ENCODE assay signal across 20 mouse cellular contexts in the genomic region with DNA sequence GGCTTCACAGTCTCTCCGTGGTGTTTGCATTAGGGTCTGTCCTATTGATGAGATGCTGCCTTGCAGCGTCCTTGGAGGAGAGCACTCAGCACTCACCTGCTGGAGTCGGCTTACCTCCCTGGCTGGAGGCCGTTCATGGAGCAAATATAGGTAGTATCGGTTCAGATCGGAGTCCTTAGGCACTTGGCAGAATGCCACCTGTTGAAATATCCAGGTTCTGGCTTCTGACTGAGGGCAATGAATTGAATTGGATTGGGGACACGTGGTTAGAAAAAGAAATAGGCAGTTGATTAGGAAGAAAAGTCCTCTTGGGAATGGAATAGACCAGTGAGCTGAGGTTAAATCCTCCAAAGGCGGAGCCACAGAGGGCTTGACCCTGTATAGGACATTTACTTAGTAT.
"Had no signal": no experiment of that assay in that cellular context is flagged by ENCODE, and none has a peak within 500 bp of the region (broad histone marks: within the 10 kb centered on the region; RNA-seq: fewer than 3 reads in every experiment).

No protein-coding gene starts in this region.

- DNase-seq: kidney, adult 2 months; kidney, postnatal 25 days; layer of hippocampus, adult 9-11 months; lung, adult 18-20 months; lung, postnatal 10 days; lung, postnatal 36 days; retina, postnatal 1 day; right cerebral cortex, postnatal 25 days; thymus, adult 2 months; thymus, postnatal 14 days; thymus, postnatal 4 days had no signal

- H3K36me3 ChIP-seq: lung, embryonic 15.5 days; midbrain, embryonic 12.5 days; midbrain, embryonic 15.5 days; neural tube, embryonic 13.5 days had no signal

- H3K4me2 ChIP-seq: limb, embryonic 15.5 days; lung, embryonic 15.5 days; midbrain, embryonic 12.5 days; midbrain, embryonic 15.5 days; neural tube, embryonic 13.5 days had no signal

- ATAC-seq: midbrain, embryonic 15.5 days had no signal

- H3K9me3 ChIP-seq: limb, embryonic 15.5 days; lung, embryonic 15.5 days; midbrain, embryonic 12.5 days; midbrain, embryonic 15.5 days; neural tube, embryonic 13.5 days had no signal

- H3K4me3 ChIP-seq: layer of hippocampus, adult 2 months; limb, embryonic 15.5 days; lung, embryonic 15.5 days; midbrain, embryonic 12.5 days; midbrain, embryonic 15.5 days; myocyte; neural tube, embryonic 13.5 days had no signal

- H3K27ac ChIP-seq: kidney, postnatal 0 days; layer of hippocampus, adult 2 months; limb, embryonic 15.5 days; liver, embryonic 14.5 days; lung, embryonic 15.5 days; midbrain, embryonic 12.5 days; midbrain, embryonic 15.5 days; neural tube, embryonic 13.5 days had no signal

- H3K27me3 ChIP-seq: limb, embryonic 15.5 days; lung, embryonic 15.5 days; midbrain, embryonic 12.5 days; midbrain, embryonic 15.5 days; neural tube, embryonic 13.5 days had no signal

- H3K9ac ChIP-seq: limb, embryonic 15.5 days; liver, embryonic 14.5 days; lung, embryonic 15.5 days; midbrain, embryonic 12.5 days; midbrain, embryonic 15.5 days; neural tube, embryonic 13.5 days had no signal
